Mouse (Mus musculus) lung, postnatal 0 days (tissue): ENCODE data around the gene Sap25. TPM values are rescaled to one million over a fixed set of nuclear protein-coding genes. Genes with fewer than 3 reads are reported as not detected.

ENCODE experiments used
- ATAC-seq: fragments of 200-750 bp; cut with Nextera tagmentation; 2 replicates; pipeline ENCODE4 v1.8.0; 2017; ENCODE audit warnings: moderate library complexity
- DNase-seq: peaks from one replicate; pipeline ENCODE4 v3.0.0-alpha.2; 2016; ENCODE audit warnings: low spot score
- H3K27ac ChIP-seq: fragments of 300-500 bp; sonication (generic); 2 replicates; pipeline ENCODE4 v1.5.1; 2014; ENCODE audit warnings: antibody characterized with exemption, mild to moderate bottlenecking, low read length, mixed read lengths
- H3K27me3 ChIP-seq: fragments of 300-500 bp; sonication (generic); replicated peaks from 2 replicates; pipeline ENCODE4 v1.6.1; 2014; ENCODE audit warnings: low read length, mixed read lengths; ENCODE audit not compliant: insufficient read depth
- H3K36me3 ChIP-seq: fragments of 300-500 bp; sonication (generic); 2 replicates; pipeline ENCODE4 v1.6.1; 2014; ENCODE audit warnings: low read length, mixed read lengths; ENCODE audit not compliant: insufficient read depth
- H3K4me1 ChIP-seq: fragments of 300-500 bp; sonication (generic); 2 replicates; pipeline ENCODE4 v1.6.1; 2014; ENCODE audit warnings: antibody characterized with exemption, low read depth, low read length, mixed read lengths; ENCODE audit not compliant: insufficient read depth
- H3K4me2 ChIP-seq: fragments of 300-500 bp; sonication (generic); replicated peaks from 2 replicates; pipeline ENCODE4 v1.6.1; 2014; ENCODE audit warnings: low read depth, mild to moderate bottlenecking, low read length, moderate library complexity, mixed read lengths
- H3K4me3 ChIP-seq: fragments of 300-500 bp; sonication (generic); 2 replicates; pipeline ENCODE4 v1.5.1; 2014; ENCODE audit warnings: low read depth, low read length
- H3K9ac ChIP-seq: fragments of 300-500 bp; sonication (generic); replicated peaks from 2 replicates; pipeline ENCODE4 v1.6.1; 2014; ENCODE audit warnings: low read depth, mild to moderate bottlenecking
- H3K9me3 ChIP-seq: fragments of 300-500 bp; sonication (generic); 2 replicates; pipeline ENCODE4 v1.6.1; 2016; ENCODE audit warnings: low read length, mixed read lengths
- CTCF ChIP-seq: IDR thresholded peaks from 2 replicates; pipeline ENCODE4 v1.5.1; 2016; ENCODE audit warnings: antibody characterized with exemption, mild to moderate bottlenecking
- EP300 ChIP-seq: IDR thresholded peaks from 2 replicates; pipeline ENCODE4 v1.6.1; 2016; ENCODE audit warnings: antibody characterized with exemption, mild to moderate bottlenecking, control low read depth
- WGBS: fragments of 180-500 bp; shearing (Covaris S2); extraction: QIAGEN DNeasy Blood & Tissue Kit; methylation state at CpG from one replicate; pipeline ENCODE4 v1.1.7; 2014; 5-methylcytosine and 5-hydroxymethylcytosine counted together
- polyA plus RNA-seq: library from polyadenylated mRNA; unstranded; fragments of >200 nt; fragmentation: Nextera tagmentation; extraction: Ambion mirVana; gene quantifications from 2 replicates; pipeline ENCODE4 v1.2.1, GENCODE M21; 2015

The Sap25 gene
- polyA plus RNA-seq, 1 experiment from 2014 or later: 12.3 TPM

- Histone ChIP-seq H3K4me2 (no peak overlapping the region), H3K27me3 (no peaks in the 10 kb centered on the region), H3K9ac (no peak overlapping the region), H3K4me3 (no peak overlapping the region), H3K36me3 (no peaks in the 10 kb centered on the region), H3K9me3 (no peaks in the 10 kb centered on the region), H3K27ac (no peak overlapping the region), H3K4me1 (peaks cover 10% of the 10 kb centered on the region; the same call in 1 of the 2 replicates)
- ATAC-seq: no peak
- WGBS: 93% methylated on average over 8 of the region's 8 CpGs
- TF ChIP-seq CTCF (no peak), EP300 (no peak)
- no peak for DNase-seq
Observed at GRCm38 (mm10) chr5:137674786-137675185, 33.7 kb downstream of the Sap25 start.

- Histone ChIP-seq H3K4me3 (no peak overlapping the region), H3K4me1 (no peaks in the 10 kb centered on the region), H3K27ac (no peak overlapping the region), H3K36me3 (no peaks in the 10 kb centered on the region), H3K27me3 (no peaks in the 10 kb centered on the region), H3K9me3 (no peaks in the 10 kb centered on the region), H3K9ac (no peak overlapping the region), H3K4me2 (no peak overlapping the region)
- 87% methylated on average over 8 of the region's 8 CpGs for WGBS
- TF ChIP-seq EP300: no peak
- no peak for TF ChIP-seq CTCF
- ATAC-seq (no peak), DNase-seq (no peak)
Observed at GRCm38 (mm10) chr5:137677859-137678258, 36.7 kb downstream of the Sap25 start.

- Histone ChIP-seq H3K9me3 (no peaks in the 10 kb centered on the region), H3K4me1 (no peaks in the 10 kb centered on the region), H3K4me3 (no peak overlapping the region), H3K27ac (no peak overlapping the region), H3K36me3 (no peaks in the 10 kb centered on the region), H3K27me3 (no peaks in the 10 kb centered on the region), H3K9ac (no peak overlapping the region), H3K4me2 (no peak overlapping the region)
- ATAC-seq: no peak
- WGBS: 75% methylated on average over 3 of the region's 3 CpGs
- TF ChIP-seq EP300 (no peak), CTCF (no peak)
- no peak for DNase-seq
Observed at GRCm38 (mm10) chr5:137678736-137679135, 37.6 kb downstream of the Sap25 start.

GRCm38 (mm10) chr5:137679726-137680125, 38.6 kb downstream of the Sap25 start:
- Histone ChIP-seq H3K27ac (no peak overlapping the region), H3K9me3 (no peaks in the 10 kb centered on the region), H3K36me3 (no peaks in the 10 kb centered on the region), H3K9ac (no peak overlapping the region), H3K27me3 (no peaks in the 10 kb centered on the region), H3K4me1 (no peaks in the 10 kb centered on the region), H3K4me2 (no peak overlapping the region), H3K4me3 (no peak overlapping the region)
- no peak for TF ChIP-seq EP300
- no peak for TF ChIP-seq CTCF
- DNase-seq (no peak), ATAC-seq (no peak)
- 68% methylated on average over 4 of the region's 4 CpGs for WGBS

GRCm38 (mm10) chr5:137682526-137682925, 41.4 kb downstream of the Sap25 start:
- Histone ChIP-seq H3K27me3 (no peaks in the 10 kb centered on the region), H3K27ac (no peak overlapping the region), H3K4me2 (peak overlapping the region; percentile 97; the same call in 1 of the 2 replicates), H3K36me3 (no peaks in the 10 kb centered on the region), H3K4me1 (no peaks in the 10 kb centered on the region), H3K9ac (no peak overlapping the region), H3K9me3 (no peaks in the 10 kb centered on the region), H3K4me3 (no peak overlapping the region)
- TF ChIP-seq EP300 (no peak), CTCF (no peak)
- 86% methylated on average over 6 of the region's 6 CpGs for WGBS
- no peak for ATAC-seq
- DNase-seq: no peak

- Histone ChIP-seq H3K36me3 (no peaks in the 10 kb centered on the region), H3K4me2 (peak overlapping the region; percentile 97), H3K4me1 (no peaks in the 10 kb centered on the region), H3K4me3 (peak overlapping the region; percentile 65), H3K27me3 (no peaks in the 10 kb centered on the region), H3K27ac (peak overlapping the region; percentile 54), H3K9ac (peak overlapping the region; percentile 34; the same call in 1 of the 2 replicates), H3K9me3 (no peaks in the 10 kb centered on the region)
- TF ChIP-seq EP300 (no peak), CTCF (no peak)
- WGBS: 6% methylated on average over 27 of the region's 28 CpGs
- ATAC-seq (peak; percentile 0; the same call in 1 of the 2 replicates), DNase-seq (peak; percentile 53)
Observed at GRCm38 (mm10) chr5:137683388-137684293, 42.5 kb downstream of the Sap25 start.
